Mouse (Mus musculus) thymus, postnatal 0 days (tissue): ENCODE measurements around the gene Nanos1. TPM values are rescaled to one million over a fixed set of nuclear protein-coding genes. Genes with fewer than 3 reads are reported as not detected.

Experiments used
- DNase-seq: peaks from one replicate; pipeline ENCODE4 v3.0.0-alpha.2; 2015; ENCODE audit warnings: low spot score
- polyA plus RNA-seq: library from polyadenylated mRNA; unstranded; fragments of >200 nt; fragmentation: Nextera tagmentation; extraction: Ambion mirVana; gene quantifications from 2 replicates; pipeline ENCODE4 v1.2.1, GENCODE M21; 2015

The Nanos1 gene
- 1.8 and 1.9 TPM in 2 replicates for polyA plus RNA-seq

DNA sequence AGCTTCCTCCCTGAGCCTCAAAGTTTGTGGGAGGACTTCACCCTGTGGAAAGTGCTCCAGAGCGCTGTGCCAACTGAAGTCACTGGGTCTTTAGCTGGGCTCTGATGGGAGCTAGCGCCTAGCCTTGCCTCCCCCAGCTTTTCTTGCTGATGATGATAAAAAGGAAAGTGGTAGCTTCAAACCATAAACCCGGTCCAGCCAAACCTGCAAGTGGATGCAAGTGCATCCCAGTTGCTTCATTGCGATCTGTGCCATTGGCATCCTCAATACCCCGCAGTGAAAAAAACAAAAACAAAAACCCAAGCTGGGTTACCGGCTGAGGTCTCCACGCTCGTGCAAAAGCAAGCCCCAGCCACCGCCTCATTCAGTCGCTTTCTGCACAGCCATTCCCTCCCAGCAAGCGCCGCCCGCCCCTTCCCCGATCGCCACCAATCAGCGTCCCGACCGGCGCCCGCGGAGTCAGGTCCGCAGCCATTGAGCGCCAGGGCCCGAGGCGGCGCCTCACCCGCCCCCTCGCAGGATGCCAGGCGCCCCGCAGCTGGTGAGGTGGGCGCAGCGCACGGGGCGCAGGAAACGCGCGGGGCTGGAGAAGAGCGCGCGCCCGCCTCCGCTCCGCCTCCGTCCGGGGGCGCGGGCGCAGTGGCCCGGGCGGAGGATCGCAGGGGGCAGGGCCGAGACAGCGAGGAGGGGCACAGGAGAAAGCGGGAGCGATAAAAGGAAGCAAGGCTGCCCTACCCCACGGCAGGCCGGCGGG, at the start of gene Nanos1:
Gene Nanos1 (plus strand): TSS at position 550 of the 754 bp plus-strand sequence.
- peak; percentile 94 for DNase-seq

DNA sequence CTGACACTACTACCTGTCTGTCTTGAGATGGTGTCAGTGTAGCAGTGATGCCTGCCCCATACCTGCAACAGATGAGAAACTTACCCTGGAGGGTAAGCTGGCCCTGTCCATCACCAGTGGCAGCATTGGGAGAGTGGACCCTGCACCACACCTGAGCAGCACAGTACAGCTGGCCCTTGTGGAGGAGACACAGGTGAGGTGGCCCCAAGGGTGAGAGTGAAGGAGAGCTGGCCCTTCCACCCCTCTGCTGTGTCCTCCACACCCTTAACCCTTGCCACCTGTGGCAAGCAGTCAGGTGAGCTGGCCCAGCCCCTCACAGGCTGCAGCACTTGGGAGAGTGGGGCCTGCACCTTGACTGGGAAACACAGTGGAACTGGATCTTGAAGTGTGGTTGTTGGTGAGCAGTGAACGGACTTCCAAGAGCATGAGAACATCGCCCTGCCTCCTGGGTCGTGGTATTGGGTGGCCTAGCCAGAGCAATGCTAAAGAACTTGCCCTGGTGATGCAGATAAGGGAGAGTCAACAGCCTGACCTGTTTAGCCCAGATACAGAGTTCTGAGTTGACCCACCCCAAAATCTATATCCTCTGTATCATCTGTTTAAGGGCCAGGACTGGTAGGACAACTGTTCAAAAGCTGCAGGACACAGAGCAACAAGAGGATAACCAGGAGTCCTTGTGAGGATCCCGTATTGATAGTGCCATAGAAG, 46.4 kb upstream of the Nanos1 start:
- no peak for DNase-seq

GRCm38 (mm10) chr19:60710196-60710595, 45.6 kb upstream of the Nanos1 start:
- no peak for DNase-seq

- DNase-seq, result no peak
Measured at GRCm38 (mm10) chr19:60712577-60712976, 43.2 kb upstream of the Nanos1 start.

- DNase-seq, result no peak
Measured at GRCm38 (mm10) chr19:60716381-60716780, 39.4 kb upstream of the Nanos1 start.

DNA sequence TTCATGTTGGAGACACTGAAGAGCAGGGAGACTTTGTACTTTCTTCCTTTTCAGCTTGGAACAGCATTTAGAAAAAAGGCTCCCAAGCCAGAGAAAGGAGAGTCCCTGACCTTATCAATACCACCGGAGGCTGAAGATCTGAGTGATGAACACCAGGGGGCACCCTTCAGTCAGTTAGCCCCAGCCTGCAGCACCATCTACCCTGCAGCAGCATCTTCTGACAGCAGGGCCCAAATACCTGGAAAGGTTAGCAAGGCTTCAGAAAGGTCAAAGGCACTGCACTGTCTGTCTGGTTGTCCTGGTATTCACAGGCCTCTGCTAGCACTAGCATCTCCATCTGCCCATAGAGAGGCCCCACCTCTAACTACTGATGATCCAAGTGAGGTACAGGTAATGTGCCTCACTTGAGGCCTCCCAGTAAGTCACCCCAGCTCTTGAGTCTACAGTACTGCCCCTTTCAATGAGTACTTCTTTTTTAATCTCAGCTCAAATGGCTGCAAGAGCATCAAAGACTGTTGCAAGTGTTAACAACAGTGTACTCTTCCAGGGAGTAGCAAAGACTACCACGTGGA, 25.4 kb upstream of the Nanos1 start:
- DNase-seq, result peak; percentile 62

- DNase-seq, result no peak
Measured at GRCm38 (mm10) chr19:60731299-60731698, 24.5 kb upstream of the Nanos1 start.

- no peak for DNase-seq
Measured at GRCm38 (mm10) chr19:60731966-60732365, 23.8 kb upstream of the Nanos1 start.

- DNase-seq, result no peak
Measured at GRCm38 (mm10) chr19:60740560-60740959, 15.2 kb upstream of the Nanos1 start.

- DNase-seq, result no peak
Measured at GRCm38 (mm10) chr19:60743767-60744547, 11.8 kb upstream of the Nanos1 start.

DNA sequence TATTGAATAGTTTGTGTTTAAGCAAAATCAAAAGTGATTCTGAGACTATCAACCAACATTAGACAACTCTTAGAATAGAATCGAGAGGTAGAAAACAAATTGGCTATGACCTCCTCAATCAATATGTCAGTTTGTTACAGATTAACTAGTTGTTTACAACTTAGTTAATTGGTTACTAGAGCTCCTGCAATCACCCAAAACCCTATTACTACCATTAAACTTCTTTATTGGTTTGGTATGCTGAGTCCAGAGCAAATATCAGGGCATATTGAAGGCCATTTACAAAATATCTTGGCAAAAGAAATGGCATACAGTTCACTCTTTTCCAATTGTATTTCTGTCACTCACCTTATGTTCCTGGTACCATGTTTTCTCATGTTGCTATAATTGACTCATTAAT, 8.0 kb upstream of the Nanos1 start:
- no peak for DNase-seq

DNA sequence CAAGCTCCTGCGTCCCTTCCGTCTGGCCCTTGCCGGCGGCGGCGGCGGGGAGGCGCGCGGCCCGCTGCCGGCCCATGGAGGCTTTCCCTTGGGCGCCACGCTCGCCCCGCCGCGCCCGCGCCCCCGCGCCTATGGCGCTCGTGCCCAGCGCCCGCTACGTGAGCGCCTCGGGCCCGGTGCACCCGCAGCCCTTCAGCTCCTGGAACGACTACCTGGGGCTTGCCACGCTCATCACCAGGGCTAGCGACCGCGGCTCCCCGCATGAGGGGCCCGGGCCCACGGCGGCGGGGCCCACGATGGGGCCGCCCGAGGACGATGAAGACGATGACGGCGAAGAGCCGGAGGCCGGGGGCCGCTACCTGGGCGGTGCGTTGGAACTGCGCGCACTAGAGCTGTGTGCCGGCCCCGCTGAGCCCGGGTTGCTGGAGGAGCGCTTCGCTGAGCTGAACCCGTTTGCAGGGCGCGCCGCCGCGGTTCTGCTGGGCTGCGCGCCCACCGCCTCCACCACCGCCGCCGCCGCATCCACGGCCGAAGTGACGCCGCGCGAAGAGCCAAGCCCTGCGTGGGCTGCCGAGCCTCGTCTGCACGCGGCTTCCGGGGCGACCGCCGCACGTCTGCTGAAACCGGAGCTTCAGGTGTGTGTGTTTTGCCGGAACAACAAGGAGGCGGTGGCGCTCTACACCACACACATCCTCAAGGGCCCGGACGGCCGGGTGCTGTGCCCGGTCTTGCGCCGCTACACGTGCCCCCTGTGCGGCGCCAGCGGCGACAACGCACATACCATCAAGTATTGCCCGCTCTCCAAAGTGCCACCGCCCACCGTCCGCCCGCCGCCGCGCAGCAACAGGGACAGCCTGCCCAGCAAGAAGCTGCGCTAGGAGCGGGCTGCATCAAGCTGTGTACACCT, 658 bp downstream of the Nanos1 start:
- peak; percentile 64 for DNase-seq

DNA sequence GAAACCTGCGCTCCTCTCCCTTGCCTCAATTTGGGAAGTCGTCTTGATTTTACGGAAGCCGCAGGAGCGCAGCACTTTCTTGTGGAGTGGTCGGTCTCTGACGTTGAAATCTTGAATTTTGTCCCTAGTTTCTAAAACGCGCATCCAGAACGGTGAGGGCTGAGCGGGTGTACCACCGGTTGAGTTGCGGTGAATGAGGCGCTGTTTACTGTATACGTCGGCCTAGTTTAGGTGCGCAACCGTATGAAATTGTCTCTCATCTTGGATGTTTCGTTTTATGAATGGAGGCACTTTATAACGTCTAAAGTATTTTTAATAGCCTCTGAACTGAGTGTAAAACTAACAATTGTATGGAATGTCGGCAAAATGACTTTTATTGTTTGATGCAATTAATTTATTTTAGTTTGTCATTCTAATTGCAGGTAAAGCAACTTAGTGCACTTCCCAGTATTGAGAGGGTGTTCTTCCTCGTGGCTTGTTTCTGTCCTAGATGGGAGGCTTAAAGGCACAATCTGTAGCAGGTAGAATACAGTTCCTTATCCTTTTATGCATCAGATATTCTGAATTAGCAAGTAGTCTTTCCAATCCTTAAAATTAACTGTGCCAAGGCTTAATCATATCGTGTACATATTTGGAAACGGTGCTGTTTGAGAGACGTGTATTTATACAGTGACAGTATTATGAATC, 1.5 kb downstream of the Nanos1 start:
- no peak for DNase-seq

- no peak for DNase-seq
Measured at GRCm38 (mm10) chr19:60758896-60759835, 3.4 kb downstream of the Nanos1 start.

GRCm38 (mm10) chr19:60773366-60773765, 17.6 kb downstream of the Nanos1 start:
- no peak for DNase-seq

DNA sequence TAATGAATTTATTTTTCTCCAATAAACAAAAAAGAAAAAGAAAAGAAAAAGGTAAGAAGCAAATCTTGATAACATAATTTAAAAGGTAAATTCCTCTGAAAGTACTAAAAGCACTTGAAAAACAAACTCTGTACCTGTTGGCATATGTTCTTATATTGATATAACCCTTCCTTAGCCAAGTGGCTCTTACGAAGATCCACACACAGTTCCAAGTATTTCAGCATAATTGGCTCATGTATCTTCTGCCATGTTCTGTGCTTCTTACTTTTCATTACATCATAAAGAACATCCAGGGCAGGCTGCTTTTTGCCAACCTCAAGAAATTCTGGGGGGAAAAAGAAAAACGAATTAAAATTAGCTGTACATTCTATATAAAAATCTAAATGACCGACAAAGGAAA, 26.2 kb downstream of the Nanos1 start:
- no peak for DNase-seq

- no peak for DNase-seq
Measured at GRCm38 (mm10) chr19:60784712-60785111, 28.9 kb downstream of the Nanos1 start.

GRCm38 (mm10) chr19:60787465-60788150, 31.8 kb downstream of the Nanos1 start:
- DNase-seq, result no peak
